Mouse (Mus musculus): Measurements from ENCODE around the gene Nacc2. TPM values are rescaled to one million over a fixed set of nuclear protein-coding genes. Genes with fewer than 3 reads are reported as not detected.

Gene Nacc2
- total and polyA plus RNA-seq, 2 experiments = 6.0 to 22.2 TPM

DNA sequence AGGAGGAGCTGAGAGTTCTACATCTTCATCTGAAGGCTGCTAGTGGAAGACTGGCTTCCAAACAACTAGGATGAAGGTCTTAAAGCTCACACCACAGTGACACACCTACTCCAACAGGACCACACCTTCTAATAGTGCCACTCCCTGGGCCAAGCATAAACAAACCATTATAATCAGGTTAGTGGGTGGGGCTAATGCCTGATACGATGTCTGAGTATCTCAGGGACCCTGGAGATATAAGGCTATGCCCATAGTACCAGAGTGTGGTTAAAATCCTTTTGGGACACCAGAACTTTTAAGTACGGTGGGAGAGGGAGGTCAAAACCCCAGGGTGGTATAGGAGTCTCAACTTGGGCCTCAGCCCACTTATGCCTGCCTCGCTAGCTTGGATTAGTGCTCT is 80.4 kb downstream of the Nacc2 start:
- no peaks in the 10 kb centered on the region for H3K79me2 ChIP-seq (ENCODE audit: control insufficient read depth, insufficient read depth, low read length)
- no peak overlapping the region for H3K9ac ChIP-seq (ENCODE audit: low read depth, low read length)
- no peaks in the 10 kb centered on the region; the same call in 1 of the 2 replicates for H3K27me3 ChIP-seq (ENCODE audit: control insufficient read depth, insufficient read depth, low read length)
- H3K36me3 ChIP-seq (ENCODE audit: control insufficient read depth, insufficient read depth, low read length) = no peaks in the 10 kb centered on the region
- H3K27ac ChIP-seq (replicated peaks; ENCODE audit: insufficient read depth, low read depth, low read length) = no peak overlapping the region
- TF ChIP-seq CTCF (IDR thresholded peaks at IDR 0.05; ENCODE audit: low read depth, low read length) (no peak), POLR2A (IDR thresholded peaks at IDR 0.05; ENCODE audit: extremely low read depth, insufficient read depth, low read length) (no peak)
- no peaks in the 10 kb centered on the region for H3K4me1 ChIP-seq (ENCODE audit: control insufficient read depth, insufficient read depth, low read length)
- no peak for DNase-seq (ENCODE audit: extremely low read depth, low read depth, low spot score)
- 89% methylated on average over 3 of the region's 3 CpGs for WGBS
- H3K4me3 ChIP-seq (ENCODE audit: insufficient read depth, low read depth, low read length) = no peak overlapping the region

DNA sequence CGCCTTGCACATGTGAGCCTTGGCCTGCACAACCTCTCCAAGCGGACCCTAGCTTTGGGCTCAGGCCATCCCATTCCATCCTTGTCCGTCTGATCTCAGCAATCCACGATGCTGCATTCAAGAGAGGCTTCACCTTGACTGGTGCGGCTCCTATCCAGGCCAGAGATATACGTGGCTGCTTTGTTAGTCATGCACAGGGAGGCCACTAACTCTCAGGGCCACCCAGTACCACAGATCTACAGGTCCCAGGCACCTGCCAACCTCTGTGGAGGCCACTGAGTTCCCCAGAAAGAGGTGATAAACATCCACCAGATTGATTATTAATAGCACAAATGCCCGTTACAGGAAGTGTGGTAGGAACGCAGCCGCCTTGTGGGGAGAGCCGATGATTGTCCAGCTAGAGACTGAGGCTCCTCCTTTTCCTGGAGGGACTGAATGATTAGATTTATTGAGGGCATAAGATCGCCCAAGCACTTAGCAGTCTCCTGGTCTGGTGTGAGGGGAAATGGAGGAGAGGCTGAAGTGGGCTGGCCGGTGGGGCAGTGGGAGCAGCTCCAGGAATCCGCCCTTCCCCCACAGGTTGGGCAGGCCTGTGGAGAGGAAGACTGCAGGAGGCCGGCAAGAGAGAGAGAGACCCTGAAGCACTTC is 81.7 kb downstream of the Nacc2 start:
- H3K27ac ChIP-seq (replicated peaks; ENCODE audit: insufficient read depth, low read depth, low read length) = no peak overlapping the region
- 58% methylated on average over 14 of the region's 14 CpGs for WGBS
- TF ChIP-seq POLR2A (IDR thresholded peaks at IDR 0.05; ENCODE audit: extremely low read depth, insufficient read depth, low read length) = no peak
- no peak for TF ChIP-seq CTCF (IDR thresholded peaks at IDR 0.05; ENCODE audit: low read depth, low read length)
- no peaks in the 10 kb centered on the region for H3K79me2 ChIP-seq (ENCODE audit: control insufficient read depth, insufficient read depth, low read length)
- DNase-seq (ENCODE audit: extremely low read depth, low read depth, low spot score) = no peak
- H3K4me3 ChIP-seq (ENCODE audit: insufficient read depth, low read depth, low read length) = no peak overlapping the region
- no peaks in the 10 kb centered on the region; the same call in 1 of the 2 replicates for H3K27me3 ChIP-seq (ENCODE audit: control insufficient read depth, insufficient read depth, low read length)
- no peaks in the 10 kb centered on the region for H3K4me1 ChIP-seq (ENCODE audit: control insufficient read depth, insufficient read depth, low read length)
- H3K9ac ChIP-seq (ENCODE audit: low read depth, low read length) = no peak overlapping the region
- no peaks in the 10 kb centered on the region for H3K36me3 ChIP-seq (ENCODE audit: control insufficient read depth, insufficient read depth, low read length)

DNA sequence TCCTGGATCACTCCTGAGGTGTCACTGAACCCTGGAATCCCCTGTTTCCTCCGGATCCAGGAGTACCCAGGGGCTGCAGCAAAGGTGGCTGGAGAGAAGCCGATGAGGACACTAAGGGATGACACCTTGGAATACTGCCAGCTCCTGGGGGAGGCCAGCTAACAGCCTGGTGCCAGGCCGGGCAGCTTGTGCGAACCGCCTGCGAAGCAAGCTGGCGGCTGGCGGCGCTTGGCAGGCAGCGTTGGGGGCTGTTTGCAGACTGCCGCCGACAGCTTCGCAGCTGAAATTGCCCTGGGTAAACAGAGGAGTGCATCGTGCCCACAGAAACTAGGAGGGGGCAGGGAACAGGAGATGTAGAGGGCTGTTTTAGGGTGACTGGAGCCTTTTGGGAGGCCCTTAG is 83.1 kb downstream of the Nacc2 start:
- Histone ChIP-seq H3K4me3 (ENCODE audit: insufficient read depth, low read depth, low read length) (no peak overlapping the region), H3K9ac (ENCODE audit: low read depth, low read length) (no peak overlapping the region), H3K36me3 (ENCODE audit: control insufficient read depth, insufficient read depth, low read length) (no peaks in the 10 kb centered on the region), H3K27ac (replicated peaks; ENCODE audit: insufficient read depth, low read depth, low read length) (no peak overlapping the region), H3K4me1 (ENCODE audit: control insufficient read depth, insufficient read depth, low read length) (no peaks in the 10 kb centered on the region), H3K27me3 (ENCODE audit: control insufficient read depth, insufficient read depth, low read length) (no peaks in the 10 kb centered on the region; the same call in 1 of the 2 replicates), H3K79me2 (ENCODE audit: control insufficient read depth, insufficient read depth, low read length) (no peaks in the 10 kb centered on the region)
- TF ChIP-seq CTCF (IDR thresholded peaks at IDR 0.05; ENCODE audit: low read depth, low read length) (no peak), POLR2A (IDR thresholded peaks at IDR 0.05; ENCODE audit: extremely low read depth, insufficient read depth, low read length) (no peak)
- no peak for DNase-seq (ENCODE audit: extremely low read depth, low read depth, low spot score)
- WGBS = 25% methylated on average over 14 of the region's 14 CpGs

DNA sequence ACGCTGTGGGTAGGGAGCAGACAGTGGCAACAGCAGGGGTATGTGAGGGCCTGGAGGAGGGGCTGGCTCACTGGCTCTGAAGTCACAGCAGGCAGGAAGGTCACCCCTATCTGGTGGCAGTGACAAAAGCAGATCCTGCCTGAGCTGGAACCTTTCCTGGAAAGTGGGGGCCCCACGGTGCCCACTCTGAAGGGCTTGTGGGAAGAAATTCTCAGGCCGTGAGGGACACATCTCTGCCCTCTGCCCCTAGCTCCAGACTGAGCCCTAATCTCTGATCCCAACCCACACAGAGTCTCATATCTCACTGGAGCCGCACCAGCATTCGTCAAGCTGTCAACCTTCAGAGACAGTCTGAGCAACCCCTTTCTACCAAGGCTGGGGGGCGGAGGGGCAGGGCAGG is 85.6 kb downstream of the Nacc2 start:
- TF ChIP-seq CTCF (IDR thresholded peaks at IDR 0.05; ENCODE audit: low read depth, low read length) (no peak), POLR2A (IDR thresholded peaks at IDR 0.05; ENCODE audit: extremely low read depth, insufficient read depth, low read length) (no peak)
- Histone ChIP-seq H3K27ac (replicated peaks; ENCODE audit: insufficient read depth, low read depth, low read length) (no peak overlapping the region), H3K27me3 (ENCODE audit: control insufficient read depth, insufficient read depth, low read length) (no peaks in the 10 kb centered on the region; the same call in 1 of the 2 replicates), H3K4me1 (ENCODE audit: control insufficient read depth, insufficient read depth, low read length) (no peaks in the 10 kb centered on the region), H3K79me2 (ENCODE audit: control insufficient read depth, insufficient read depth, low read length) (no peaks in the 10 kb centered on the region), H3K36me3 (ENCODE audit: control insufficient read depth, insufficient read depth, low read length) (no peaks in the 10 kb centered on the region), H3K9ac (ENCODE audit: low read depth, low read length) (no peak overlapping the region), H3K4me3 (ENCODE audit: insufficient read depth, low read depth, low read length) (no peak overlapping the region)
- 60% methylated on average over 6 of the region's 6 CpGs for WGBS
- no peak for DNase-seq (ENCODE audit: extremely low read depth, low read depth, low spot score)

DNA sequence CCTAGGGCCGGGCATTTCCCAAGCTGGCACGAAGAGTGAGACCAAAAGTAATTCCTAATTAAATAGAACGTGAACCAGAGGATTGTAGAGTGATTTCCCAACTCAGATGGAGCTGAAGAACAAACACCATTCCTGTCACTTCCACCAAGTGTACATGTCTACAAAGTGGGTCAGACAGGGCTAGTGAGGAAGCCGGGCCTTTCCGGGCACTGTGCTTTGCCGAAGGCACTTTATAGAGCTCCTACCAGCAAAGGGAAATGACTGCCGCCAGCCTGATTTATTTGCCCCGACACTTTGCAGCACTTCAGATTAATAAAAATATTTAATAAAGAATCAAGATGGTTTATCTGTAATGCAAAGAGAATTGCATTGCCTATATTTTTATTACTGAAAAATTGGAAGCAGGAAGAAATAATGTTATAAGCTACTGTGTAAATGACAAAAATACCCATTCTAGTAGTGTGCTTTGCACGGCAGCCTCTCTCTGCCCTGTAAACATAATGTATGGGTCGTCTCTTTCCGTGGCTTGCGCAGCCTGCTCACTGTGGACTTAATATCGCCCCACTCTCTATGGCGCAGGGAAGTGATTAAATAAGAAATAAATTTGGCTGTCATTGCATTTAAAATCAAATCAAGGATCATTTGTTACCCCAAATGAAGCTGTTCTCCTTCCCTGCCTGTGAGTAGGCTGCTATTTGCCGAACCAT is 88.5 kb downstream of the Nacc2 start:
- Histone ChIP-seq H3K36me3 (ENCODE audit: control insufficient read depth, insufficient read depth, low read length) (no peaks in the 10 kb centered on the region), H3K4me1 (ENCODE audit: control insufficient read depth, insufficient read depth, low read length) (no peaks in the 10 kb centered on the region), H3K4me3 (ENCODE audit: insufficient read depth, low read depth, low read length) (no peak overlapping the region), H3K79me2 (ENCODE audit: control insufficient read depth, insufficient read depth, low read length) (no peaks in the 10 kb centered on the region), H3K27ac (replicated peaks; ENCODE audit: insufficient read depth, low read depth, low read length) (no peak overlapping the region), H3K27me3 (ENCODE audit: control insufficient read depth, insufficient read depth, low read length) (no peaks in the 10 kb centered on the region), H3K9ac (ENCODE audit: low read depth, low read length) (no peak overlapping the region)
- WGBS = 76% methylated on average over 15 of the region's 15 CpGs
- TF ChIP-seq CTCF (IDR thresholded peaks at IDR 0.05; ENCODE audit: low read depth, low read length) = no peak
- no peak for TF ChIP-seq POLR2A (IDR thresholded peaks at IDR 0.05; ENCODE audit: extremely low read depth, insufficient read depth, low read length)
- DNase-seq (ENCODE audit: extremely low read depth, low read depth, low spot score) = no peak

DNA sequence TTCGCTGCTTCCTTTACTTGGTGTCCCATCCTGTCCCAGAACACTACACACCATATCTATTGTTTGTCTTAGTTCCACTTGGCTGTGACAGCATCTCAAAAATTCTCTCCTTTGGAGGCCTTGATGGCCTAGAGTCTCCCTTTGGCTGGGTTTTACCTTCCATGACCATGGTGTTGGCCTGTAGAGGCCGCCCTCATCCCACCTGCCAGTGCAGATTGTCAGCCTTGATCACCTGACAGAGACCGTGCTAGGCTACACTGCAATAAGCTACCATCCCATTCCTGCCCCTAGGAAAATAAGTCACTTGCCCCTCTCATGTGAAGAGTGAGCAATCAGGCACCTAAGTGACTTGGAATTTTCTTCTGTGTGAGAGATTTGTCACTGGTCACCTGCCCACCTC is 92.7 kb downstream of the Nacc2 start:
- no peak for DNase-seq (ENCODE audit: extremely low read depth, low read depth, low spot score)
- no peak overlapping the region for H3K4me3 ChIP-seq (ENCODE audit: insufficient read depth, low read depth, low read length)
- H3K79me2 ChIP-seq (ENCODE audit: control insufficient read depth, insufficient read depth, low read length) = no peaks in the 10 kb centered on the region
- WGBS = 62% methylated on average over 3 of the region's 3 CpGs
- H3K27ac ChIP-seq (replicated peaks; ENCODE audit: insufficient read depth, low read depth, low read length) = no peak overlapping the region
- no peak for TF ChIP-seq POLR2A (IDR thresholded peaks at IDR 0.05; ENCODE audit: extremely low read depth, insufficient read depth, low read length)
- TF ChIP-seq CTCF (IDR thresholded peaks at IDR 0.05; ENCODE audit: low read depth, low read length) = peak; percentile 49
- no peak overlapping the region for H3K9ac ChIP-seq (ENCODE audit: low read depth, low read length)
- H3K36me3 ChIP-seq (ENCODE audit: control insufficient read depth, insufficient read depth, low read length) = no peaks in the 10 kb centered on the region
- no peaks in the 10 kb centered on the region for H3K4me1 ChIP-seq (ENCODE audit: control insufficient read depth, insufficient read depth, low read length)
- no peaks in the 10 kb centered on the region for H3K27me3 ChIP-seq (ENCODE audit: control insufficient read depth, insufficient read depth, low read length)
